Mouse (Mus musculus) thymus, postnatal 25 days (tissue): ENCODE measurements around the gene Il15ra.
A peak's percentile ranks its signal among the peaks of the same experiment; 100 is the strongest.

Source experiments
- DNase-seq: peaks from one replicate; pipeline ENCODE4 v3.0.0; 2022

Il15ra gene

DNA sequence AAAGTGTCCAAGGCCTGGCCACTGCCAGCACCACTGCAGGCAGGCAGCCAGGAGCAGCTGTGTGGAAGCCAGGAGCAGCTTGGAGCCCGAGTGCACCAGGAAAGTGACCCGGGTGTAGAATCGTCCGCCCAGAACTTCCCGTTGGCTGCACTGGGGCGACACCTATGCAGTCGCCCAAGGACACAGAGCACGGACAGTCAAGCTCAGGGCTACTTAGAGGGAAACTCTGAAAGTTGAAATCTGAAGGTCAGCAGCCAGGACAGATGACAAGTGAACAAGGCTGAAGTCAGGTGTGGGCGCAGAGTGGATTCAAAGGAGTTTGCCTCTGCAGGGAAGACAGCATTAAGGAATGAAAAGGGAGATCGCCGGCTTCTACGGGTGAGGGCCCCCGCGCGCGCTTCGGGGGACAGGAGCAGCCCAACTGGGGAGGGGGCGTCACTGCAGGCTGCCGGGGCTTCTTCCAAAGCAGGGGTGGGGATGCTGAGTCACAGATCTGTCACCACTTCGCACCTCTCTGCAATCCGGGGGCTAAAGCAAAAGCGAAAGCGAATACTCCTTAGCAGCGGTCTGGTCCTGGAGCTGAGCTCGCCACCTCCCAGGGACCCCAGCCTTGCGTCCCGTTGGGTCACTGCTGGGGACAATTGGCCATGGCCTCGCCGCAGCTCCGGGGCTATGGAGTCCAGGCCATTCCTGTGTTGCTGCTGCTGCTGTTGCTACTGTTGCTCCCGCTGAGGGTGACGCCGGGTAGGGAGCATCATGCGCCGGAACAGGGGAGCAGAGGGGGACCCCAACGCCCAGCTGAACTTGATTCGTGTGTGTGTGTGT, at the start of gene Il15ra:
Il15ra (plus strand) TSS at position 90 of the 825 bp plus-strand sequence.
- peak; percentile 63 for DNase-seq

DNA sequence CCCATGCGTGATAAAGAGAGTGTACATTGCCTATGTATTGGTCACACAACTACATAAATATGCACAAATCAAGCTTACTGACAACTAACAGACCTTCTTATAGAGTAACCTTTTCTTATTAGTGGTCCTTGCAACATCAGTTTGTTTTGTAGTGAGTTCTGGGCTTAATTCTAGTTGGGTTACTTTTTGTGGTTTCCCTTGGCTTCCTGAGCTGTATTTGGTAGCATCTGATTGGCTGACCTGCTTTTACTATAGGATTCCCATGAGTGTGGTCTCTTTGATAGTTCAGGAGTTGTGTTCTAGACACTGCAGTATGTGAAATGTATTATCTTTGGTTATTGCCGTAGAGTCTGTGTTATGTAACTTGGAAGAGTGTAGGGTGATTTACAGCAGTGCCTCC, 47.5 kb upstream of the Il15ra start:
- DNase-seq, result peak; percentile 44

DNA sequence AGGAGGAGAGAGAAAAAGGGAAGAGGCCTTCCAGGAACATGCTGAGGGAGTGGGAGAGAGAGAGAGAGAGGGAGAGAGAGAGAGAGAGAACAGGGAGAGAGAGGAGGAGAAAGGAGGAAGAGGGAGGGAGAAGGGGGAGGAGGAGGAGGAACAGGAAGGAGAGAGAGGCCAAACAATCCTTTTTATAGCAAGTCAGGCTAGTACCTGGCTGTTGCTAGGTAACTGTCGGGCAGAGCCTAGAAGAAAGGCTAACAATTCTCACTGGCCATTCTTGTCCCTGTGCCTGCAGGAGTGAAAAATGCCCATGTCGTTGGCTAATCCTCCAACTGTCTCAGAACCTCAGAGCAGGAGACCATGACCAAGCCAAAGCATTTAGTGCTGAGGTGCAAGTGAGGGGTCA, 45.8 kb upstream of the Il15ra start:
- no peak for DNase-seq

- DNase-seq, result no peak
Measured at GRCm38 (mm10) chr2:11662143-11662906, 42.8 kb upstream of the Il15ra start.

- DNase-seq, result peak; percentile 29
Measured at GRCm38 (mm10) chr2:11662907-11663230, 42.2 kb upstream of the Il15ra start.

GRCm38 (mm10) chr2:11663961-11664360, 41.1 kb upstream of the Il15ra start:
- peak; percentile 92 for DNase-seq

DNA sequence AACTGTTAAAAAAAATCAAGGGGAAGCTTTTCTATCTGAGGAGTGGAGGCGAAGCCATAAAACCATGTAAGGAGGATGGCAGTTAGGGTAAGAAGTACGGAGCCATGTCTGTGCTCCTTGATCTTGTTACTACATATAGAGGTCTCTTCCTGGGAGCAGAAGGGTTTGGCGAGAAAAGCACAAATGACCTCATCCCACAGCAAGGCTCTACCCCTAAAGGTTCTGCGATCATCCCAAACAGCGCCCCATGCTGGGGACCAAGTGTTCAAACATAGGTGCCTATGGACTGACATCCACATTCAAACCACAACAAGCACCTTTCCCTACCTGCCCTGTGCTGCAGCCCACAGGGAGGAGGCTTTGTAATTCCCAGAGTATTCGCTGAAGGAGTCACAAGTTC, 40.7 kb upstream of the Il15ra start:
- DNase-seq, result peak; percentile 54

GRCm38 (mm10) chr2:11664806-11665205, 40.3 kb upstream of the Il15ra start:
- DNase-seq, result no peak

DNA sequence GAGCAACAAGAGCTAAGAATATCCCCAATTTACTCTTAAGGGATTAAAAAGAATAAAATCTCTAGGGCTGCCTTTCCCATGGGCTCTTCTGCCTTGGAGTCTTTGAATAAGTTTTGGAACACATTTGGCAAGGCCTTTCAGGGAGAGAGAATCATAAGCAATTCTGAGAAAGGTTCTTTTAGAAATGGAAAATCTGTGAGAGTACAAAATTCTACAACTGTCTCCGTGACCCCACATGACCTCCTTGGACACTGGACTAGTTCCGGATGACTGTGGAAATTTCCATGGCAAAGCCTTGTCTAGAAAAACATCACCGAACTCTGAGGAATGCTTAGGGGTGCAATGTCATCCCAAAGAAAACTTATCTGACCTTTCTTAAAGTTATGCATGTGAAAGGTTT, 39.8 kb upstream of the Il15ra start:
- DNase-seq, result no peak

DNA sequence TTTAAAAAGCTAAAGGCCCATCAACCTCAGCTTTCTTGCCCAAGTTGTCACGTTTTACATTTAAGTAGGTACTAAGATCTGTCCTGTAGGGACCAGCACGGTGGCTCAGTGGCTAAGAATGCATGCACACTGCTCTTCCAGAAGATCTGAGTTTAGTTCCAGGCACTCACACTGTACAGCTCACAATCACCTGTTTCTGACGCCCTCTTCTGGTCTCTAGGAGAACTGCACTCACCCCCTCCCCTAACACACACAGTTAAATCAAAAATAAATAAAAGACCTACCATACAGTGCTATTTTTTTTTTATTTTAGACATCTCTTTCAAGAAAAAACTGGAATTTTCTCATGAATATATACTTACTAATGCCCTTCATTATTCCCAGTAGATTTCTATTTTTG, 32.9 kb upstream of the Il15ra start:
- DNase-seq, result peak; percentile 75

- no peak for DNase-seq
Measured at GRCm38 (mm10) chr2:11679626-11680025, 25.5 kb upstream of the Il15ra start.

GRCm38 (mm10) chr2:11682712-11683111, 22.4 kb upstream of the Il15ra start:
- DNase-seq, result no peak

GRCm38 (mm10) chr2:11686512-11686911, 18.6 kb upstream of the Il15ra start:
- no peak for DNase-seq

GRCm38 (mm10) chr2:11687436-11687835, 17.7 kb upstream of the Il15ra start:
- DNase-seq, result peak; percentile 13

- DNase-seq, result no peak
Measured at GRCm38 (mm10) chr2:11690201-11690890, 14.7 kb upstream of the Il15ra start.

- no peak for DNase-seq
Measured at GRCm38 (mm10) chr2:11693352-11693751, 11.7 kb upstream of the Il15ra start.

DNA sequence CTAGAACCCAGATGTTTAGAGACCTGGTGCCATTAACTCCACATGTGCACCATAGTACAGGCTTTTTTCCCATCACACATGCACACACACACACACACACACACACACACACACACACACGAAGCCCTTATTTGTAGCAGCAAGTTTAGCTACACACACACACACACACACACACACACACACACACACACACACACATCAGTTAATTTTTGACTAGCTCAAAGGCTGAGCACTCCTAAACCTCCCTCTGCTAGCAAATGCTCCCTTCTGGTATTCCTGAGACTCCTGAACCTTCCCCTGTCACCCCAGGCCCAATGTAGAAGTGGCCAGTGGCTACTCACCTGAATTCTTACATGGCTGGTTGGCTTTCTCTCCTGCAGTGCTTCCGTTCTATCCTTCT, 11.0 kb upstream of the Il15ra start:
- DNase-seq, result no peak

DNA sequence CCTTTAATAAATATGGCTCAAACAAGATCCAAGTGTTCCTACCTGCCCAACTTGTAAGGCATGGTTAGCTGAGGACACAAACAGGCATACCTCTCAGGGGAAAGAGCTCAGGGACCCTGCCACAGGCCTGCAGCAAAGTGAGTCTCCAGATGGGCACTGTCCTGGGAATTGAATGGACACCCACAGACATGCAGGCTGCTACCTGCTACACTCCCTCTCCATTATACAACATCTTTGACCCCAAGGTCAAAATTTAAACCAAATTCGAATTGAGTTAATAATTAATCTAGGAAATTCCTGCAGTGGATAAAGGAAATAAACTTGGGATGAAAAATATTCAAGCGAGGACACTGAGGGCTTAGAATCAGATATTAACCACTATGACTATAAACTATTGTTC, 9.2 kb upstream of the Il15ra start:
- DNase-seq, result no peak

DNA sequence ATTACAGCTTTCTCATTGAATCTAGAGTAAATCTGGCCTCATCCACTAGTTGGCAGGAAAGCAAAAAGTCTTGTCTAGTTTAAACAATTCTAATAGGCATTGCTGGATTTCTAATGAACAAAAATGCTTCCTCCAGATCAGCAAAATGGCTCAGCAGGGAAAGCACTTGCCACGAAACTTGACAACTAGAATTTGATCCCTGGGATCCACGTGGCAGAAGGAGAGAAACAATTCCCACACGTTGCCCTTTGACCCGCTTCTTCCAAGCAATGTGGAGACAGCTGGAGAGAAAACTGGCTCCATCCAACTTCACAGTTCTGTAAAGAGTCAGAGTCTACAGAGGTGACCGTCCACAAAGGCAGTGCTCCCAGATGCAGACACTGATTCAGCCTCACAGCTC, 6.1 kb upstream of the Il15ra start:
- DNase-seq, result no peak

- no peak for DNase-seq
Measured at GRCm38 (mm10) chr2:11699905-11700304, 5.2 kb upstream of the Il15ra start.

- DNase-seq, result peak; percentile 14
Measured at GRCm38 (mm10) chr2:11706030-11706745, 1.1 kb downstream of the Il15ra start.

GRCm38 (mm10) chr2:11706746-11707065, 1.6 kb downstream of the Il15ra start:
- DNase-seq, result no peak

GRCm38 (mm10) chr2:11708538-11708937, 3.4 kb downstream of the Il15ra start:
- no peak for DNase-seq
